In the genomic region with DNA sequence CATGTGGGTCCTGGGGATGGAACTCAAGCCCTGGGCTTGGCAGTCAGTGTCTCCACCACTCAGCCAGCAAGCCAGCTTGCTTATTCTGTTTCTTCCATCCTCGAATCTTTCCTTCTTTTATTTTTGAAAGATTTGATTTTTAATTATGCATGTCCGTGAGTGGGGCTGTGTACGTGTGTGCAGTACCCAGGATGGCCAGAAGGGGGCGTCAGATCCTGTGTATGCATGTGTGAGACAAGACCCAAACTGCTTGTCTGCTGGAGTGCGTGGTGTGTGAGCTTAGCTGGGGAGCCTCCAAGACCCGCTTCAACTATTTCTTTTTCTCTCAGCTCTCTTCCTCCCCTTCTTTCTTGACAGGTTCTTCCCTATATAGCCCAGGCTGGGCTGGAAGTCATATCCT, we compare ENCODE assay signal across 10 mouse cellular contexts. TPM values are rescaled to one million over a fixed set of nuclear protein-coding genes. Genes with fewer than 3 reads are reported as not detected.
DNase-seq lines count a peak whose midpoint lies in the region; TF ChIP-seq lines count a peak whose summit lies in the region.
"Had no signal": no experiment of that assay in that cellular context is flagged by ENCODE, and none has a peak within 500 bp of the region (broad histone marks: within the 10 kb centered on the region; RNA-seq: fewer than 3 reads in every experiment).

No protein-coding gene starts in this region.

- no peaks in the 10 kb centered on the region for H3K36me3 ChIP-seq in kidney, adult 2 months (ENCODE audit: control insufficient read depth, insufficient read depth, low read length)
- H3K36me3 ChIP-seq in spleen, adult 2 months (ENCODE audit: control insufficient read depth, insufficient read depth, low read length) = no peaks in the 10 kb centered on the region
- H3K36me3 ChIP-seq: hindbrain, embryonic 15.5 days had no signal

- no peak overlapping the region for H3K27ac ChIP-seq in kidney, adult 2 months (ENCODE audit: insufficient read depth, low read depth, low read length)
- H3K27ac ChIP-seq in spleen, adult 2 months (ENCODE audit: insufficient read depth, low read length) = no peak overlapping the region
- no peak overlapping the region for H3K27ac ChIP-seq in bone marrow macrophage, adult 2 months (ENCODE audit: insufficient read depth, low read depth, low read length)
- H3K27ac ChIP-seq: hindbrain, embryonic 15.5 days had no signal

- H3K4me1 ChIP-seq in kidney, adult 2 months (ENCODE audit: control insufficient read depth, insufficient read depth, low read length) = no peaks in the 10 kb centered on the region
- no peaks in the 10 kb centered on the region for H3K4me1 ChIP-seq in spleen, adult 2 months (ENCODE audit: control insufficient read depth, insufficient read depth, insufficient read length)
- H3K4me1 ChIP-seq in bone marrow macrophage, adult 2 months (ENCODE audit: control insufficient read depth, insufficient read depth, low read length) = peaks cover 4% of the 10 kb centered on the region; the same call in 1 of the 2 replicates

- 0 out of 2 replicates have a peak, but pooled peaks have one; percentile 26 for TF ChIP-seq CTCF in kidney, adult 2 months (conservative IDR thresholded peaks at IDR 0.05; ENCODE audit: insufficient read depth, insufficient read length, low read depth, low read length)
- peak; percentile 21; the same call in 1 of the 2 replicates for TF ChIP-seq CTCF in spleen, adult 2 months (IDR thresholded peaks at IDR 0.05; ENCODE audit: extremely low read depth, insufficient read depth, insufficient read length, insufficient replicate concordance)
- peak; percentile 34 for TF ChIP-seq CTCF in bone marrow macrophage, adult 2 months (IDR thresholded peaks at IDR 0.05; ENCODE audit: low read depth, low read length)

- DNase-seq in kidney, adult 2 months = no peak
- no peak for DNase-seq in kidney, adult 8-10 months
- no peak for DNase-seq in spleen, adult 2 months (ENCODE audit: low read depth in 1 of 2, low spot score in 2 of 2)
- DNase-seq in spleen, postnatal 4 days (ENCODE audit: low spot score in 2 of 2) = no peak
- DNase-seq in thymus, postnatal 36 days = peak; percentile 16 to 21
- DNase-seq in embryo, embryonic 9.5 days (ENCODE audit: extremely low spot score) = no peak
- no peak for DNase-seq in kidney, adult 18-20 months
- DNase-seq: lung, postnatal 4 days had no signal

- TF ChIP-seq POLR2A in kidney, adult 2 months (IDR thresholded peaks at IDR 0.05; ENCODE audit: low read depth, low read length) = no peak
- no peak for TF ChIP-seq POLR2A in spleen, adult 2 months (IDR thresholded peaks at IDR 0.05; ENCODE audit: low read depth, low read length)
- TF ChIP-seq POLR2A in bone marrow macrophage, adult 2 months (IDR thresholded peaks at IDR 0.05; ENCODE audit: borderline replicate concordance, low read depth, low read length) = no peak

- 80% methylated on average over 6 of the region's 6 CpGs for WGBS in kidney, adult 2 months
- 81% methylated on average over 6 of the region's 6 CpGs for WGBS in spleen, adult 2 months

- H3K4me3 ChIP-seq in kidney, adult 2 months (ENCODE audit: insufficient read depth, low read depth, low read length) = no peak overlapping the region
- H3K4me3 ChIP-seq in spleen, adult 2 months (ENCODE audit: extremely low read depth, insufficient read depth, insufficient read length) = no peak overlapping the region
- H3K4me3 ChIP-seq in bone marrow macrophage, adult 2 months (ENCODE audit: insufficient read depth, low read length) = no peak overlapping the region
- H3K4me3 ChIP-seq: hindbrain, embryonic 15.5 days had no signal

- no peaks in the 10 kb centered on the region for H3K27me3 ChIP-seq in kidney, adult 2 months (replicated peaks; ENCODE audit: control insufficient read depth, insufficient read depth, low read length)
- H3K27me3 ChIP-seq in spleen, adult 2 months (ENCODE audit: control insufficient read depth, insufficient read depth, low read length) = no peaks in the 10 kb centered on the region
- H3K27me3 ChIP-seq: hindbrain, embryonic 15.5 days had no signal

RNA-seq across cellular contexts. Expression of a gene that starts 25.9 kb away (rescaled TPM):
- 1.4 and 2.5 TPM in 2 replicates for polyA plus RNA-seq in kidney, adult 2 months (2012; rRNA removed)
- 0.58 and 0.92 TPM in 2 replicates for polyA plus RNA-seq in spleen, adult 2 months (2012; rRNA removed)
- polyA plus RNA-seq in bone marrow macrophage, adult 2 months (2012; ENCODE audit: insufficient read depth, insufficient read length, missing spikeins) = not detected in 2 replicates

RNA-seq across cellular contexts. Expression of a gene that starts 35.6 kb away (rescaled TPM):
- polyA plus RNA-seq in kidney, adult 2 months (2012; rRNA removed) = 2.4 and 5.4 TPM in 2 replicates
- polyA plus RNA-seq in spleen, adult 2 months (2012; rRNA removed) = 1.6 and 2.0 TPM in 2 replicates
- 0.11 TPM in 1 of 2 replicates, not detected in the other for polyA plus RNA-seq in bone marrow macrophage, adult 2 months (2012; ENCODE audit: insufficient read depth, insufficient read length, missing spikeins)

Comparison
In these comparisons a context has a peak if more than half of its experiments do, and no peak if none do; other contexts are left out.
1. DNase-seq: peak in thymus, postnatal 36 days (2 of 2); none in kidney, adult 2 months (single experiment), kidney, adult 8-10 months (0 of 2), spleen, adult 2 months (0 of 2), spleen, postnatal 4 days (0 of 2), embryo, embryonic 9.5 days (single experiment) and kidney, adult 18-20 months (single experiment).
2. Peak in every context shown above with its lines, with median percentiles within 50 percentile points of each other: CTCF ChIP-seq.